Mouse (Mus musculus): Measurements from ENCODE around the gene Tmcc2. TPM values are rescaled to one million over a fixed set of nuclear protein-coding genes. Genes with fewer than 3 reads are reported as not detected.

Gene Tmcc2
- polyA plus RNA-seq, 1 experiment from 2014 or later, result 29.1 TPM

- Histone ChIP-seq H3K9me3 (ENCODE audit: control insufficient read depth, low read length) (no peaks in the 10 kb centered on the region), H3K27ac (replicated peaks; ENCODE audit: low read depth, low read length) (no peak overlapping the region)
- 74% methylated on average over 4 of the region's 4 CpGs for WGBS
These were observed 4.8 kb downstream of the Tmcc2 start for GRCm38 (mm10) chr1:132386266-132386665.

GRCm38 (mm10) chr1:132385711-132386110, 5.4 kb downstream of the Tmcc2 start:
- Histone ChIP-seq H3K27ac (replicated peaks; ENCODE audit: low read depth, low read length) (peak overlapping the region; percentile 42; the same call in 1 of the 2 replicates), H3K4me1 (ENCODE audit: control insufficient read depth, insufficient read depth, low read length) (peaks cover 57% of the 10 kb centered on the region)
- WGBS, result 91% methylated on average over 4 of the region's 4 CpGs

More at GRCm38 (mm10) chr1:132386266-132386665, 4.8 kb downstream of the Tmcc2 start:
- no peak overlapping the region for H3K4me2 ChIP-seq (ENCODE audit: low read length)
- H3K9ac ChIP-seq (replicated peaks; ENCODE audit: low read length), result no peak overlapping the region
- peaks cover 57% of the 10 kb centered on the region for H3K4me1 ChIP-seq (ENCODE audit: control insufficient read depth, insufficient read depth, low read length)
- H3K36me3 ChIP-seq (ENCODE audit: control insufficient read depth, insufficient read depth, low read length), result 0 out of 2 replicates have a peak, but pooled peaks cover 4% of the 10 kb centered on the region
- DNase-seq (no peak), ATAC-seq (ENCODE audit: low FRiP score, low TSS enrichment) (no peak)
- H3K27me3 ChIP-seq (ENCODE audit: control insufficient read depth, insufficient read depth, low read length), result no peaks in the 10 kb centered on the region
- no peak overlapping the region for H3K4me3 ChIP-seq (replicated peaks; ENCODE audit: low read depth, low read length)

GRCm38 (mm10) chr1:132385266-132385665, 5.8 kb downstream of the Tmcc2 start:
- DNase-seq (no peak), ATAC-seq (ENCODE audit: low FRiP score, low TSS enrichment) (no peak)
- no peaks in the 10 kb centered on the region for H3K9me3 ChIP-seq (ENCODE audit: control insufficient read depth, low read length)
- H3K9ac ChIP-seq (replicated peaks; ENCODE audit: low read length), result no peak overlapping the region; the same call in 1 of the 2 replicates
- no peak overlapping the region for H3K4me3 ChIP-seq (replicated peaks; ENCODE audit: low read depth, low read length)
- 61% methylated on average over 14 of the region's 14 CpGs for WGBS
- H3K27ac ChIP-seq (replicated peaks; ENCODE audit: low read depth, low read length), result peak overlapping the region; percentile 42; the same call in 1 of the 2 replicates
- H3K36me3 ChIP-seq (ENCODE audit: control insufficient read depth, insufficient read depth, low read length), result peaks cover 13% of the 10 kb centered on the region
- peak overlapping the region; percentile 15; the same call in 1 of the 2 replicates for H3K4me2 ChIP-seq (ENCODE audit: low read length)
- peaks cover 54% of the 10 kb centered on the region for H3K4me1 ChIP-seq (ENCODE audit: control insufficient read depth, insufficient read depth, low read length)
- H3K27me3 ChIP-seq (ENCODE audit: control insufficient read depth, insufficient read depth, low read length), result no peaks in the 10 kb centered on the region

More at GRCm38 (mm10) chr1:132385711-132386110, 5.4 kb downstream of the Tmcc2 start:
- Histone ChIP-seq H3K36me3 (ENCODE audit: control insufficient read depth, insufficient read depth, low read length) (peaks cover 9% of the 10 kb centered on the region; the same call in 1 of the 2 replicates), H3K9ac (replicated peaks; ENCODE audit: low read length) (no peak overlapping the region), H3K4me2 (ENCODE audit: low read length) (peak overlapping the region; percentile 15; the same call in 1 of the 2 replicates), H3K4me3 (replicated peaks; ENCODE audit: low read depth, low read length) (no peak overlapping the region), H3K27me3 (ENCODE audit: control insufficient read depth, insufficient read depth, low read length) (no peaks in the 10 kb centered on the region), H3K9me3 (ENCODE audit: control insufficient read depth, low read length) (no peaks in the 10 kb centered on the region)
- DNase-seq, result no peak
- no peak for ATAC-seq (ENCODE audit: low FRiP score, low TSS enrichment)

GRCm38 (mm10) chr1:132384001-132384554, 7.0 kb downstream of the Tmcc2 start:
- Histone ChIP-seq H3K36me3 (ENCODE audit: control insufficient read depth, insufficient read depth, low read length) (peaks cover 25% of the 10 kb centered on the region), H3K4me3 (replicated peaks; ENCODE audit: low read depth, low read length) (no peak overlapping the region), H3K27ac (replicated peaks; ENCODE audit: low read depth, low read length) (no peak overlapping the region), H3K4me1 (ENCODE audit: control insufficient read depth, insufficient read depth, low read length) (peaks cover 42% of the 10 kb centered on the region), H3K9ac (replicated peaks; ENCODE audit: low read length) (no peak overlapping the region), H3K4me2 (ENCODE audit: low read length) (no peak overlapping the region), H3K9me3 (ENCODE audit: control insufficient read depth, low read length) (no peaks in the 10 kb centered on the region), H3K27me3 (ENCODE audit: control insufficient read depth, insufficient read depth, low read length) (no peaks in the 10 kb centered on the region)
- WGBS, result 90% methylated on average over 8 of the region's 8 CpGs
- ATAC-seq (ENCODE audit: low FRiP score, low TSS enrichment), result no peak
- no peak for DNase-seq

- no peak overlapping the region for H3K9ac ChIP-seq (replicated peaks; ENCODE audit: low read length)
- H3K9me3 ChIP-seq (ENCODE audit: control insufficient read depth, low read length), result no peaks in the 10 kb centered on the region
- no peak overlapping the region for H3K4me3 ChIP-seq (replicated peaks; ENCODE audit: low read depth, low read length)
- peaks cover 24% of the 10 kb centered on the region for H3K4me1 ChIP-seq (ENCODE audit: control insufficient read depth, insufficient read depth, low read length)
- H3K4me2 ChIP-seq (ENCODE audit: low read length), result no peak overlapping the region
- H3K27ac ChIP-seq (replicated peaks; ENCODE audit: low read depth, low read length), result 0 out of 2 replicates have a peak overlapping the region, but pooled peaks have one; percentile 41
- DNase-seq, result no peak
- H3K27me3 ChIP-seq (ENCODE audit: control insufficient read depth, insufficient read depth, low read length), result no peaks in the 10 kb centered on the region
- 48% methylated on average over 10 of the region's 10 CpGs for WGBS
- no peak for ATAC-seq (ENCODE audit: low FRiP score, low TSS enrichment)
- H3K36me3 ChIP-seq (ENCODE audit: control insufficient read depth, insufficient read depth, low read length), result peaks cover 42% of the 10 kb centered on the region
These were observed 9.2 kb downstream of the Tmcc2 start for GRCm38 (mm10) chr1:132381929-132382328.

GRCm38 (mm10) chr1:132380550-132381100, 10.5 kb downstream of the Tmcc2 start:
- Histone ChIP-seq H3K9ac (replicated peaks; ENCODE audit: low read length) (no peak overlapping the region), H3K27me3 (ENCODE audit: control insufficient read depth, insufficient read depth, low read length) (no peaks in the 10 kb centered on the region), H3K9me3 (ENCODE audit: control insufficient read depth, low read length) (no peaks in the 10 kb centered on the region), H3K4me3 (replicated peaks; ENCODE audit: low read depth, low read length) (no peak overlapping the region), H3K36me3 (ENCODE audit: control insufficient read depth, insufficient read depth, low read length) (peaks cover 46% of the 10 kb centered on the region), H3K27ac (replicated peaks; ENCODE audit: low read depth, low read length) (no peak overlapping the region), H3K4me1 (ENCODE audit: control insufficient read depth, insufficient read depth, low read length) (peaks cover 24% of the 10 kb centered on the region), H3K4me2 (ENCODE audit: low read length) (no peak overlapping the region)
- 80% methylated on average over 27 of the region's 27 CpGs for WGBS
- DNase-seq (no peak), ATAC-seq (ENCODE audit: low FRiP score, low TSS enrichment) (no peak)

GRCm38 (mm10) chr1:132377811-132378210, 13.3 kb downstream of the Tmcc2 start:
- Histone ChIP-seq H3K27ac (replicated peaks; ENCODE audit: low read depth, low read length) (no peak overlapping the region), H3K4me2 (ENCODE audit: low read length) (no peak overlapping the region), H3K36me3 (ENCODE audit: control insufficient read depth, insufficient read depth, low read length) (peaks cover 52% of the 10 kb centered on the region), H3K9ac (replicated peaks; ENCODE audit: low read length) (no peak overlapping the region), H3K4me3 (replicated peaks; ENCODE audit: low read depth, low read length) (no peak overlapping the region), H3K27me3 (ENCODE audit: control insufficient read depth, insufficient read depth, low read length) (no peaks in the 10 kb centered on the region), H3K4me1 (ENCODE audit: control insufficient read depth, insufficient read depth, low read length) (peaks cover 36% of the 10 kb centered on the region), H3K9me3 (ENCODE audit: control insufficient read depth, low read length) (no peaks in the 10 kb centered on the region)
- DNase-seq (no peak), ATAC-seq (ENCODE audit: low FRiP score, low TSS enrichment) (no peak)
- WGBS, result 83% methylated on average over 3 of the region's 3 CpGs

- ATAC-seq (ENCODE audit: low FRiP score, low TSS enrichment) (no peak), DNase-seq (no peak)
- Histone ChIP-seq H3K9me3 (ENCODE audit: control insufficient read depth, low read length) (no peaks in the 10 kb centered on the region), H3K27ac (replicated peaks; ENCODE audit: low read depth, low read length) (peak overlapping the region; percentile 38; the same call in 1 of the 2 replicates), H3K4me1 (ENCODE audit: control insufficient read depth, insufficient read depth, low read length) (peaks cover 44% of the 10 kb centered on the region), H3K4me2 (ENCODE audit: low read length) (no peak overlapping the region), H3K4me3 (replicated peaks; ENCODE audit: low read depth, low read length) (no peak overlapping the region), H3K9ac (replicated peaks; ENCODE audit: low read length) (no peak overlapping the region), H3K36me3 (ENCODE audit: control insufficient read depth, insufficient read depth, low read length) (peaks cover 52% of the 10 kb centered on the region), H3K27me3 (ENCODE audit: control insufficient read depth, insufficient read depth, low read length) (no peaks in the 10 kb centered on the region)
- 74% methylated on average over 7 of the region's 7 CpGs for WGBS
These were observed 14.1 kb downstream of the Tmcc2 start for GRCm38 (mm10) chr1:132377055-132377365.
